Mouse (Mus musculus) adrenal gland, adult 8-10 months (tissue): ENCODE results near the gene 1700014D04Rik. TPM values are rescaled to one million over a fixed set of nuclear protein-coding genes. Genes with fewer than 3 reads are reported as not detected.
A peak's percentile ranks its signal among the peaks of the same experiment; 100 is the strongest.
"Not testable (repeated sequence)": the region's sequence is repeated elsewhere in the genome, so short reads cannot be mapped to it uniquely, and the experiment has no call there.

Experiments
- DNase-seq: peaks from one replicate; pipeline ENCODE4 v3.0.0; 2022
- total RNA-seq, 4 experiments: library from RNA; stranded (reverse); gene quantifications; 2 replicates each; pipeline ENCODE4 v1.2.4; 2022

Gene 1700014D04Rik
- total RNA-seq, 4 experiments from 2014 or later: 0.09 to 0.48 TPM; not detected in 2

GRCm38 (mm10) chr13:59735190-59735589 lies 11.4 kb downstream of the 1700014D04Rik start:
- no peak for DNase-seq

- not testable (repeated sequence) for DNase-seq
Observed at GRCm38 (mm10) chr13:59734347-59734746, 12.2 kb downstream of the 1700014D04Rik start.

GRCm38 (mm10) chr13:59733936-59734335 lies 12.6 kb downstream of the 1700014D04Rik start:
- no peak for DNase-seq

- no peak for DNase-seq
Observed at GRCm38 (mm10) chr13:59731652-59732051, 14.9 kb downstream of the 1700014D04Rik start, which contains the start of gene Spata31d1d. Gene Spata31d1d, minus strand, starts transcription at chr13:59731752.

- peak; percentile 33 for DNase-seq
Observed at GRCm38 (mm10) chr13:59728378-59729093, 18.0 kb downstream of the 1700014D04Rik start.

- no peak for DNase-seq
Observed at GRCm38 (mm10) chr13:59726139-59726867, 20.2 kb downstream of the 1700014D04Rik start.

GRCm38 (mm10) chr13:59722089-59722488 lies 24.5 kb downstream of the 1700014D04Rik start:
- not testable (repeated sequence) for DNase-seq

- no peak for DNase-seq
Observed at GRCm38 (mm10) chr13:59719475-59719874, 27.1 kb downstream of the 1700014D04Rik start.

GRCm38 (mm10) chr13:59718857-59719440 lies 27.6 kb downstream of the 1700014D04Rik start:
- DNase-seq: not testable (repeated sequence)

GRCm38 (mm10) chr13:59713710-59714109 lies 32.8 kb downstream of the 1700014D04Rik start:
- DNase-seq: no peak

GRCm38 (mm10) chr13:59711984-59712383 lies 34.6 kb downstream of the 1700014D04Rik start, which contains the start of gene Spata31d1b:
Gene Spata31d1b, plus strand, starts transcription at chr13:59712284.
- not testable (repeated sequence) for DNase-seq

GRCm38 (mm10) chr13:59710230-59710629 lies 36.3 kb downstream of the 1700014D04Rik start, which contains the start of gene Spata31d1a:
Gene Spata31d1a, minus strand, starts transcription at chr13:59710330.
- no peak for DNase-seq

- no peak for DNase-seq
Observed at GRCm38 (mm10) chr13:59704562-59704961, 42.0 kb downstream of the 1700014D04Rik start.

- no peak for DNase-seq
Observed at GRCm38 (mm10) chr13:59703514-59703913, 43.0 kb downstream of the 1700014D04Rik start.

- not testable (repeated sequence) for DNase-seq
Observed at GRCm38 (mm10) chr13:59700137-59700536, 46.4 kb downstream of the 1700014D04Rik start.

GRCm38 (mm10) chr13:59699131-59699530 lies 47.4 kb downstream of the 1700014D04Rik start:
- DNase-seq: no peak

GRCm38 (mm10) chr13:59695781-59696180 lies 50.8 kb downstream of the 1700014D04Rik start:
- no peak for DNase-seq

GRCm38 (mm10) chr13:59694008-59694407 lies 52.5 kb downstream of the 1700014D04Rik start, which contains the start of gene 4921517D22Rik:
Gene 4921517D22Rik, minus strand, starts transcription at chr13:59694108.
- DNase-seq: no peak

- no peak for DNase-seq
Observed at GRCm38 (mm10) chr13:59691478-59691877, 55.1 kb downstream of the 1700014D04Rik start.
